Mouse (Mus musculus) testis, adult 2 months (tissue): Measurements from ENCODE around the gene Lrrc36.

Experiments used
- CTCF ChIP-seq: fragments of 200-500 bp; IDR thresholded peaks from 2 replicates; pipeline ENCODE4 v1.5.1; 2012; ENCODE audit warnings: low read depth, mild to moderate bottlenecking, inconsistent platforms, low read length, moderate library complexity; ENCODE audit not compliant: control insufficient read depth, insufficient read depth, insufficient replicate concordance
- POLR2A ChIP-seq: fragments of 200-500 bp; IDR thresholded peaks from 2 replicates; pipeline ENCODE4 v1.6.1; 2012; ENCODE audit warnings: low read depth, mild to moderate bottlenecking, inconsistent platforms, low read length, moderate library complexity; ENCODE audit not compliant: control insufficient read depth

DNA sequence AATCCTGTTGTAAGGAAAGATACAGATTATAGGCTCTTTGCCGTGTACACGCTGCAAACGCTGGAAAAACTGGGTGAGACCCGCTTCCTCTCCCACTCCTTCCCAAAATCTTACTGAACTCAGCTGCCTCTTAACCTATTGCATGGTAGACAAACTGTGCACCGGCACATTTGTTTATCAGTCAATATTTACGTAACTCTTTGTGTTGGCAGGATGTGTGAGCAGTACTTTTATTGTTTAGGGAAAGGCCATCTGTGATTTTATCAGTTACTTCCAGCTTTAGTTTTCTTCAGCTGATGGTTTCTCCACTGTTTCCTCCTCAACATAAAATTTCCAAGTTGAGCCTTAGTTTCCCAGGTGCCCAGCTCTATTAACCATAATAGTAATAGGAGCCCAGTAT lies 13.5 kb downstream of the Lrrc36 start:
- TF ChIP-seq CTCF (no peak), POLR2A (no peak)
